In the genomic region with DNA sequence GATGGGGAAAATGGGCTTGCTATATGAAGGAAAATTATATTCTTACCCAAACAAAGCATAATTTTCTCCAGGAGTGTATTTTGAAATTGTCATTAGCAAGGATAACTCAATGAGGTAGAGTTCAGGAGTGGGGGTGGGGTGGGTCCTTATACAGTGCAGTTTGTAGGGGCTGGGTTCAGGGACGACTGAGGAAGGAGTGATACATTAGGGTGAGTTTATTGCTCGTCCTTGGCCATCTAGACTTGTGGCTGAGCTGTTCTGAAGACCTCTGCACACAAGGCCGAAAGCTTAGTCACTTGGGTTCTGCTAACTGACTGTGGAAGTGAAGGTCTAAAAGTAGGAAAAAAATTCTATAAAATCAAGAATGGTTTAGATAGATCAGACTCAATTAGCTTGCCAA, we compare ENCODE assay signal across 15 mouse cellular contexts. TPM values are rescaled to one million over a fixed set of nuclear protein-coding genes. Genes with fewer than 3 reads are reported as not detected.
A peak's percentile ranks its signal among the peaks of the same experiment; 100 is the strongest.
DNase-seq lines count a peak whose midpoint lies in the region.
"Had no signal": no experiment of that assay in that cellular context is flagged by ENCODE, and none has a peak within 500 bp of the region (broad histone marks: within the 10 kb centered on the region; RNA-seq: fewer than 3 reads in every experiment).

No protein-coding gene starts in this region.

- DNase-seq in adrenal gland, adult (ENCODE audit: inconsistent age in 2 of 2, low spot score in 1 of 2) = peak; percentile 75 to 88
- no peak for DNase-seq in adrenal gland, postnatal 4 days (ENCODE audit: low spot score in 2 of 2)
- DNase-seq in adrenal gland, postnatal 10 days = peak; percentile 43
- DNase-seq in adrenal gland, postnatal 25 days = peak; percentile 30
- no peak for DNase-seq in layer of hippocampus, adult 8-10 months (ENCODE audit: low spot score in 2 of 2)
- DNase-seq in thymus, postnatal 0 days (ENCODE audit: low spot score) = no peak
- no peak for DNase-seq in kidney, adult 8-10 months
- DNase-seq: B cell, adult 2 months; cerebellum, adult 11-12 months; cerebellum, adult 2 months; cerebellum, adult 9-10 months; cerebellum, postnatal 10 days; cerebellum, postnatal 25 days; forebrain, postnatal 0 days had no signal

RNA-seq across cellular contexts. Expression of a gene that starts 14.3 kb away (rescaled TPM):
- total RNA-seq in adrenal gland, postnatal 4 days (2021) = 10 to 100 TPM; 48.2 to 60.9 TPM
- total RNA-seq in adrenal gland, postnatal 10 days (2021) = 10 to 100 TPM; 44.1 to 57.7 TPM
- total RNA-seq in adrenal gland, postnatal 25 days (2021) = 78.2 and 83.5 TPM in 2 replicates
- total RNA-seq in layer of hippocampus, adult 8-10 months (2022) = 10 to 100 TPM; 13.7 to 19.1 (median 17.5) TPM
- polyA plus RNA-seq in thymus, postnatal 0 days (2015; fragmentation: Nextera tagmentation; extraction: Ambion mirVana) = 4.7 TPM in 2 replicates
- total RNA-seq: G1E had no signal
- polyA plus RNA-seq: G1E had no signal

Comparison
In these comparisons a context has a peak if more than half of its experiments do, and no peak if none do; other contexts are left out.
1. DNase-seq: peak in adrenal gland, adult (2 of 2), adrenal gland, postnatal 10 days (single experiment) and adrenal gland, postnatal 25 days (single experiment); none in adrenal gland, postnatal 4 days (0 of 2), layer of hippocampus, adult 8-10 months (0 of 2), thymus, postnatal 0 days (single experiment) and kidney, adult 8-10 months (0 of 2).